Mouse (Mus musculus) c-Kit-negative CD71-positive TER-119-positive erythroid progenitor cells, embryonic 14.5 days (primary cell): ENCODE results near the gene Casc4.
"Not testable (repeated sequence)": the region's sequence is repeated elsewhere in the genome, so short reads cannot be mapped to it uniquely, and the experiment has no call there.

Experiments used
- DNase-seq: peaks from one replicate; pipeline ENCODE4 v3.0.0-alpha.2; 2013; ENCODE audit warnings: low read depth, low spot score

The Casc4 gene

GRCm38 (mm10) chr2:121909975-121910374 lies 43.2 kb downstream of the Casc4 start:
- no peak for DNase-seq

GRCm38 (mm10) chr2:121916047-121916970 lies 49.5 kb downstream of the Casc4 start:
- no peak for DNase-seq

GRCm38 (mm10) chr2:121937624-121938023 lies 70.9 kb downstream of the Casc4 start:
- DNase-seq = not testable (repeated sequence)

DNA sequence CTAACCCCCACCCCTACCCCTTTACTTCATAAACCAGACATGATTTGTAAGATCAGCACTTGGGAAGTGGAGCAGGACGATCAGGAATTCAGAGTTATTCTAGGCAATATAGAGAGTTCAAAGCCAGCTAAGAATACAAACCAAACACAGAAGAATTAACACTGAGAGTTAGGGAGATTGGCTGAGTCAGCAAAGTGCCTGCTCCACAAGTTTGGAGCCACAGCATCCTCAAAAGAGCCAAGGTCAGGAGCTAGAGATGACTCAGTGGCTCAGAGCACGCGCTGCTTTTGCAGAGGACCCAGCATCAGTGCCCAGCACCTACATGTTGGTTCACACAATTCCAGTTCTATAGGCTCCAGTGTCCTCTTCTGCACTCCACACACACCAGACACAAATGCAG lies 76.6 kb downstream of the Casc4 start:
- no peak for DNase-seq

- no peak for DNase-seq
Observed at GRCm38 (mm10) chr2:121954971-121955656, 88.3 kb downstream of the Casc4 start.

DNA sequence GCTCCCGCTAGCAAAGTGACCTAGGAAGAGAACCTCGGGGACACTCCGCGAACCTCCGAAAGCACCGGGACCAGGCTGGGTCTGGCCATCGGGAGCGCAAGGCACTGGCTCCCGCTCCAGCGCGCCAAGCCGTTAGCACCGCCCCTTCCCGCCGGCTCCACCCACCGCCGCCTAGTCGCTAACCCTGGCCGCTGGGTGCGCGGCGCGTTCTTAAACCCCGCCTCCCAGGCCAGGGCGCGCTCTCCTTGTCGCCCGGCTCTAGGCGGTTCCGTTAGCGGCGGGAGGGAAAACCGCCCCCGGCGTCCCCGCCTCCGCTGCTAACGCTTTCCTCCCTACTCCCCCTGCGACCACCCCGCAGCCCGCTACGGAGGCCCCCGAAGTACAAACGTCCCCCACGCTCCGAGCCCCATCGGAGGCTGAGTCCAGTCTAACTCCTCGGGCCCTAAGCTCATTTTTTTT lies 89.0 kb downstream of the Casc4 start, which contains the start of the genes Ctdspl2 and Mageb3:
Gene Ctdspl2, plus strand, starts transcription at position 237 of the 459 bp plus-strand sequence.
Gene Mageb3, minus strand, starts transcription at position 328 of the 459 bp plus-strand sequence.
- peak; percentile 91 for DNase-seq

GRCm38 (mm10) chr2:121956224-121957018 lies 89.7 kb downstream of the Casc4 start:
- peak; percentile 86 for DNase-seq

- DNase-seq = peak; percentile 8
Observed at GRCm38 (mm10) chr2:121957216-121957792, 90.5 kb downstream of the Casc4 start.
